Mouse (Mus musculus) neural tube, embryonic 13.5 days (tissue): ENCODE data around the gene Cks1b. TPM values are rescaled to one million over a fixed set of nuclear protein-coding genes. Genes with fewer than 3 reads are reported as not detected.

Experiments used
- ATAC-seq: fragments of 200-750 bp; cut with Nextera tagmentation; 2 replicates; pipeline ENCODE4 v1.8.0; 2017; ENCODE audit warnings: low read depth, mild to moderate bottlenecking, moderate TSS enrichment, moderate library complexity
- H3K27ac ChIP-seq: fragments of 300-500 bp; sonication (generic); replicated peaks from 2 replicates; pipeline ENCODE4 v1.5.1; 2015; ENCODE audit warnings: moderate library complexity, mild to moderate bottlenecking, inconsistent platforms
- H3K27me3 ChIP-seq: fragments of 300-500 bp; sonication (generic); 2 replicates; pipeline ENCODE4 v1.6.1; 2015; ENCODE audit warnings: mild to moderate bottlenecking, inconsistent platforms
- H3K36me3 ChIP-seq: fragments of 300-500 bp; sonication (generic); 2 replicates; pipeline ENCODE4 v1.6.1; 2015; ENCODE audit warnings: mild to moderate bottlenecking, inconsistent platforms
- H3K4me1 ChIP-seq: fragments of 300-500 bp; sonication (generic); replicated peaks from 2 replicates; pipeline ENCODE4 v1.6.1; 2015; ENCODE audit warnings: inconsistent platforms
- H3K4me2 ChIP-seq: fragments of 300-500 bp; sonication (generic); 2 replicates; pipeline ENCODE4 v1.6.1; 2015; ENCODE audit warnings: inconsistent platforms, mild to moderate bottlenecking, moderate library complexity
- H3K4me3 ChIP-seq: fragments of 300-500 bp; sonication (generic); 2 replicates; pipeline ENCODE4 v1.5.1; 2015; ENCODE audit warnings: mild to moderate bottlenecking, inconsistent platforms
- H3K9ac ChIP-seq: fragments of 300-500 bp; sonication (generic); 2 replicates; pipeline ENCODE4 v1.6.1; 2015; ENCODE audit warnings: moderate library complexity, mild to moderate bottlenecking, inconsistent platforms
- H3K9me3 ChIP-seq: fragments of 300-500 bp; sonication (generic); 2 replicates; pipeline ENCODE4 v1.6.1; 2016; ENCODE audit warnings: inconsistent platforms
- WGBS: fragments of 180-500 bp; shearing (Covaris S2); methylation state at CpG from one replicate; pipeline ENCODE4 v1.1.7; 2015; 5-methylcytosine and 5-hydroxymethylcytosine counted together
- polyA plus RNA-seq: library from polyadenylated mRNA; unstranded; fragments of >200 nt; fragmentation: Nextera tagmentation; extraction: Ambion mirVana; gene quantifications from 2 replicates; pipeline ENCODE4 v1.2.1, GENCODE M21; 2015

The Cks1b gene
- polyA plus RNA-seq, 1 experiment from 2014 or later: 110 TPM

DNA sequence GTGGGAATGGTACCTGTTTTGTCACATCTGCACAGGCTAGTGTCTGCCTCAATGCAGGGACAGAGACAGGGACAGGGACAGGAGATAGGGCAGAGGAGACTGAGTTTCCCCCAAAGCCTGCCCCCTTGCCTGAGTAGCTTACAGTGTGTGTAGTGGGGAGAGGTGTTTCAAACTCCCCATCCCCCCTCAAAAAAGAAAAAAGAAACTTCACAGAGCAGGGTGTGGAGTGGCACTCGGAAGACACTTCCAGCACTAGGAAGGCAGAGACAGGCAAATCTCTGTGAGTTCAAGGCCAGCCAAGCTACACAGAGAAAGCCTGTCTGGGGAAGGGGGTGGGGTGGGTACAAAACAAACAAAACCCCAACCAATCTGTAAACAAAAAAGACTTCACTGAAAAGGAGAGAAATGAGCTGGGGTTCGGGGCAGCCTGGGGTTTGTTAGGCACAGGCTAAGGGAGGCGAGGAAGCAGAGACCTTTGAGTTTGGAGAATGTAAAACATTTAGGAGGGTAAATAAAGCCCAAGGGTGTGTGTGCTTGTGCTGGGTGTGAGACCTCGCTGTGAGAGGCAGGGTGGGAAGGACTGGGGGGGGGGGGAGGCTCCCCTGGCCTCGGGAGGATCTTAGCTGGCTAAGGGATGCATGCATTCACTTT lies 44.5 kb downstream of the Cks1b start:
- Histone ChIP-seq H3K4me3 (no peak overlapping the region), H3K27me3 (0 out of 2 replicates have a peak, but pooled peaks cover 3% of the 10 kb centered on the region), H3K36me3 (no peaks in the 10 kb centered on the region), H3K9ac (no peak overlapping the region), H3K27ac (no peak overlapping the region), H3K4me1 (peaks cover 9% of the 10 kb centered on the region), H3K4me2 (no peak overlapping the region), H3K9me3 (no peaks in the 10 kb centered on the region)
- 52% methylated on average over 5 of the region's 5 CpGs for WGBS
- no peak for ATAC-seq

- Histone ChIP-seq H3K4me3 (no peak overlapping the region), H3K27ac (no peak overlapping the region), H3K4me1 (no peaks in the 10 kb centered on the region), H3K27me3 (0 out of 2 replicates have a peak, but pooled peaks cover 3% of the 10 kb centered on the region), H3K4me2 (no peak overlapping the region), H3K9ac (no peak overlapping the region), H3K9me3 (no peaks in the 10 kb centered on the region), H3K36me3 (no peaks in the 10 kb centered on the region)
- no peak for ATAC-seq
- WGBS: 80% methylated on average over 11 of the region's 11 CpGs
Measured at GRCm38 (mm10) chr3:89367338-89367737, 50.8 kb downstream of the Cks1b start.

- no peak overlapping the region for H3K27ac ChIP-seq
- 75% methylated on average over 20 of the region's 20 CpGs for WGBS
- H3K27me3 ChIP-seq: no peaks in the 10 kb centered on the region
Measured at GRCm38 (mm10) chr3:89365486-89366414, 52.4 kb downstream of the Cks1b start.

More at GRCm38 (mm10) chr3:89365486-89366414, 52.4 kb downstream of the Cks1b start:
- no peaks in the 10 kb centered on the region for H3K4me1 ChIP-seq
- H3K4me2 ChIP-seq: no peak overlapping the region
- no peak overlapping the region for H3K4me3 ChIP-seq
- no peaks in the 10 kb centered on the region for H3K9me3 ChIP-seq
- H3K36me3 ChIP-seq: no peaks in the 10 kb centered on the region
- no peak overlapping the region for H3K9ac ChIP-seq
- ATAC-seq: no peak

Other genes starting within 250 kb of the Cks1b start
- gene Scamp3, start 240.9 kb downstream of the Cks1b start, polyA plus RNA-seq: 129 and 135 TPM in 2 replicates
- 38.9 and 49.9 TPM in 2 replicates for gene Fam189b, start 235.2 kb downstream of the Cks1b start, polyA plus RNA-seq
- 48.3 and 50.0 TPM in 2 replicates for gene Gba, start 215.5 kb downstream of the Cks1b start, polyA plus RNA-seq
- gene Thbs3, start 203.2 kb downstream of the Cks1b start, polyA plus RNA-seq: 45.6 and 52.8 TPM in 2 replicates
- 157 and 170 TPM in 2 replicates for gene Mtx1, start 191.3 kb downstream of the Cks1b start, polyA plus RNA-seq
- 1.0 and 1.1 TPM in 2 replicates for gene Muc1, start 189.3 kb downstream of the Cks1b start, polyA plus RNA-seq
- 248 and 258 TPM in 2 replicates for gene Krtcap2, start 172.4 kb downstream of the Cks1b start, polyA plus RNA-seq
- gene Trim46, start 172.1 kb downstream of the Cks1b start, polyA plus RNA-seq: 55.8 and 55.9 TPM in 2 replicates
- 76.9 and 81.4 TPM in 2 replicates for gene Dpm3, start 159.0 kb downstream of the Cks1b start, polyA plus RNA-seq
- 44.0 and 45.5 TPM in 2 replicates for gene Slc50a1, start 147.8 kb downstream of the Cks1b start, polyA plus RNA-seq
- 12.5 and 14.5 TPM in 2 replicates for gene Efna1, start 137.2 kb downstream of the Cks1b start, polyA plus RNA-seq
- 87.4 and 90.1 TPM in 2 replicates for gene Efna3, start 95.4 kb downstream of the Cks1b start, polyA plus RNA-seq
- gene Efna4, start 80.4 kb downstream of the Cks1b start, polyA plus RNA-seq: 8.5 and 10.7 TPM in 2 replicates
- 48.8 and 54.0 TPM in 2 replicates for gene Adam15, start 68.4 kb downstream of the Cks1b start, polyA plus RNA-seq
- 0.17 TPM in 1 of 2 replicates, not detected in the other for gene Dcst2, start 56.4 kb downstream of the Cks1b start, polyA plus RNA-seq
- 0.88 and 1.1 TPM in 2 replicates for gene Dcst1, start 53.1 kb downstream of the Cks1b start, polyA plus RNA-seq
- 0.54 and 0.68 TPM in 2 replicates for gene Zbtb7b, start 23.6 kb downstream of the Cks1b start, polyA plus RNA-seq
- 0.84 and 2.6 TPM in 2 replicates for gene Lenep, start 15.6 kb downstream of the Cks1b start, polyA plus RNA-seq
- gene Flad1, start 6.5 kb downstream of the Cks1b start, polyA plus RNA-seq: 30.7 and 33.2 TPM in 2 replicates
- gene Shc1, start 60 bp upstream of the Cks1b start, polyA plus RNA-seq: 41.8 and 45.1 TPM in 2 replicates
- 40.4 and 47.7 TPM in 2 replicates for gene Pygo2, start 11.8 kb upstream of the Cks1b start, polyA plus RNA-seq
- gene Pbxip1, start 18.3 kb upstream of the Cks1b start, polyA plus RNA-seq: 15.6 and 17.0 TPM in 2 replicates
- 104 and 106 TPM in 2 replicates for gene Pmvk, start 36.2 kb upstream of the Cks1b start, polyA plus RNA-seq
- gene Kcnn3, start 101.8 kb upstream of the Cks1b start, polyA plus RNA-seq: 4.8 and 5.5 TPM in 2 replicates